12 mouse cellular contexts compared by ENCODE assay signal in genomic region chr1:154886611-154887010, GRCm38 (mm10). TPM values are rescaled to one million over a fixed set of nuclear protein-coding genes. Genes with fewer than 3 reads are reported as not detected.
A peak's percentile ranks its signal among the peaks of the same experiment; 100 is the strongest.
DNase-seq lines count a peak whose midpoint lies in the region; ATAC-seq lines count a peak whose summit lies in the region.
"Had no signal": no experiment of that assay in that cellular context is flagged by ENCODE, and none has a peak within 500 bp of the region (broad histone marks: within the 10 kb centered on the region; RNA-seq: fewer than 3 reads in every experiment).

No protein-coding gene starts in this region.

- no peak overlapping the region for H3K4me3 ChIP-seq in forebrain, embryonic 12.5 days (replicated peaks)
- no peak overlapping the region for H3K4me3 ChIP-seq in hindbrain, embryonic 15.5 days
- no peak overlapping the region for H3K4me3 ChIP-seq in neural tube, embryonic 12.5 days
- H3K4me3 ChIP-seq: liver, embryonic 13.5 days; stomach, embryonic 15.5 days had no signal

- 21% methylated on average over 2 of the region's 2 CpGs for WGBS in forebrain, embryonic 12.5 days
- WGBS in hindbrain, embryonic 15.5 days, result 24% methylated on average over 2 of the region's 2 CpGs
- WGBS in neural tube, embryonic 12.5 days, result 22% methylated on average over 2 of the region's 2 CpGs

- DNase-seq in embryo, embryonic 10 days (ENCODE audit: low spot score), result peak; percentile 51
- DNase-seq in left cerebral cortex, adult 11 months (ENCODE audit: low spot score), result no peak
- no peak for DNase-seq in ovary, postnatal 14 days (ENCODE audit: low spot score)
- no peak for DNase-seq in spleen, postnatal 4 days (ENCODE audit: low spot score in 2 of 2)
- DNase-seq: kidney, adult 18-20 months; liver, embryonic 13.5 days; thymus, postnatal 25 days had no signal

- H3K27me3 ChIP-seq in forebrain, embryonic 12.5 days, result peaks cover 30% of the 10 kb centered on the region
- H3K27me3 ChIP-seq in hindbrain, embryonic 15.5 days, result peaks cover 10% of the 10 kb centered on the region
- peaks cover 28% of the 10 kb centered on the region for H3K27me3 ChIP-seq in neural tube, embryonic 12.5 days (replicated peaks)

- ATAC-seq in forebrain, embryonic 12.5 days (ENCODE audit: low FRiP score), result peak; percentile 80
- ATAC-seq in hindbrain, embryonic 15.5 days (ENCODE audit: low FRiP score, low read depth), result peak; percentile 43; the same call in 1 of the 2 replicates
- peak; percentile 73 for ATAC-seq in neural tube, embryonic 12.5 days (ENCODE audit: low FRiP score, low read depth)
- ATAC-seq: CD4-positive, CD25-positive, alpha-beta regulatory T cell, adult 4 months had no signal

- H3K4me1 ChIP-seq in forebrain, embryonic 12.5 days, result peaks cover 45% of the 10 kb centered on the region
- peaks cover 39% of the 10 kb centered on the region for H3K4me1 ChIP-seq in hindbrain, embryonic 15.5 days (replicated peaks)
- peaks cover 26% of the 10 kb centered on the region for H3K4me1 ChIP-seq in neural tube, embryonic 12.5 days
- H3K4me1 ChIP-seq: liver, embryonic 13.5 days had no signal

- H3K9ac ChIP-seq in forebrain, embryonic 12.5 days, result no peak overlapping the region
- no peak overlapping the region for H3K9ac ChIP-seq in hindbrain, embryonic 15.5 days
- H3K9ac ChIP-seq in neural tube, embryonic 12.5 days, result no peak overlapping the region
- H3K9ac ChIP-seq: liver, embryonic 13.5 days; stomach, embryonic 15.5 days had no signal

- H3K4me2 ChIP-seq in forebrain, embryonic 12.5 days, result peak overlapping the region; percentile 16; the same call in 1 of the 2 replicates
- no peak overlapping the region for H3K4me2 ChIP-seq in hindbrain, embryonic 15.5 days
- H3K4me2 ChIP-seq in neural tube, embryonic 12.5 days (replicated peaks), result no peak overlapping the region
- H3K4me2 ChIP-seq: liver, embryonic 13.5 days; stomach, embryonic 15.5 days had no signal

- H3K9me3 ChIP-seq in forebrain, embryonic 12.5 days, result no peaks in the 10 kb centered on the region
- H3K9me3 ChIP-seq in hindbrain, embryonic 15.5 days, result no peaks in the 10 kb centered on the region
- H3K9me3 ChIP-seq in neural tube, embryonic 12.5 days, result no peaks in the 10 kb centered on the region
- H3K9me3 ChIP-seq: liver, embryonic 13.5 days; stomach, embryonic 15.5 days had no signal

- no peaks in the 10 kb centered on the region for H3K36me3 ChIP-seq in forebrain, embryonic 12.5 days (replicated peaks)
- no peaks in the 10 kb centered on the region for H3K36me3 ChIP-seq in hindbrain, embryonic 15.5 days
- no peaks in the 10 kb centered on the region for H3K36me3 ChIP-seq in neural tube, embryonic 12.5 days
- H3K36me3 ChIP-seq: liver, embryonic 13.5 days; stomach, embryonic 15.5 days had no signal

- no peak overlapping the region for H3K27ac ChIP-seq in forebrain, embryonic 12.5 days
- peak overlapping the region; percentile 50; the same call in 1 of the 2 replicates for H3K27ac ChIP-seq in hindbrain, embryonic 15.5 days (replicated peaks)
- no peak overlapping the region for H3K27ac ChIP-seq in neural tube, embryonic 12.5 days
- H3K27ac ChIP-seq: liver, embryonic 13.5 days; stomach, embryonic 15.5 days had no signal

RNA-seq across cellular contexts. Expression of gene Cacna1e, which starts 2.3 kb away (rescaled TPM):
- 2.2 and 3.2 TPM in 2 replicates for polyA plus RNA-seq in forebrain, embryonic 12.5 days (2016; fragmentation: Nextera tagmentation; extraction: Ambion mirVana)
- polyA plus RNA-seq in hindbrain, embryonic 15.5 days (2015; fragmentation: Nextera tagmentation; extraction: Ambion mirVana), result 14.7 and 15.2 TPM in 2 replicates
- 7.1 and 7.8 TPM in 2 replicates for polyA plus RNA-seq in neural tube, embryonic 12.5 days (2016; fragmentation: Nextera tagmentation; extraction: Ambion mirVana)
